Mouse (Mus musculus): ENCODE measurements around the gene B9d2. TPM values are rescaled to one million over a fixed set of nuclear protein-coding genes. Genes with fewer than 3 reads are reported as not detected.

B9d2 gene
- polyA plus RNA-seq, 1 experiment from 2014 or later: 26.4 TPM

- H3K4me2 ChIP-seq: peak overlapping the region; percentile 88
- H3K27me3 ChIP-seq: peaks cover 55% of the 10 kb centered on the region
- H3K9ac ChIP-seq: peak overlapping the region; percentile 80
- peak overlapping the region; percentile 65 for H3K4me3 ChIP-seq
- no peak for ATAC-seq (ENCODE audit: insufficient number of reproducible peaks, insufficient read depth, low FRiP score, low TSS enrichment, low read depth)
- no peaks in the 10 kb centered on the region for H3K9me3 ChIP-seq
- H3K27ac ChIP-seq: no peak overlapping the region
- peaks cover 14% of the 10 kb centered on the region for H3K36me3 ChIP-seq
- WGBS: under 1% methylated on average over 50 of the region's 52 CpGs
- peaks cover 39% of the 10 kb centered on the region for H3K4me1 ChIP-seq
These were observed 8.4 kb downstream of the B9d2 start for GRCm38 (mm10) chr7:25688810-25689586.

GRCm38 (mm10) chr7:25689603-25690021, 9.0 kb downstream of the B9d2 start:
- H3K36me3 ChIP-seq: peaks cover 17% of the 10 kb centered on the region
- peak overlapping the region; percentile 65 for H3K4me3 ChIP-seq
- no peak overlapping the region for H3K27ac ChIP-seq
- H3K4me1 ChIP-seq: peaks cover 37% of the 10 kb centered on the region
- no peak for ATAC-seq (ENCODE audit: insufficient number of reproducible peaks, insufficient read depth, low FRiP score, low TSS enrichment, low read depth)
- H3K9me3 ChIP-seq: no peaks in the 10 kb centered on the region
- H3K27me3 ChIP-seq: peaks cover 55% of the 10 kb centered on the region
- H3K4me2 ChIP-seq: peak overlapping the region; percentile 88
- 0 out of 2 replicates have a peak overlapping the region, but pooled peaks have one; percentile 80 for H3K9ac ChIP-seq
- WGBS: 11% methylated on average over 12 of the region's 12 CpGs

DNA sequence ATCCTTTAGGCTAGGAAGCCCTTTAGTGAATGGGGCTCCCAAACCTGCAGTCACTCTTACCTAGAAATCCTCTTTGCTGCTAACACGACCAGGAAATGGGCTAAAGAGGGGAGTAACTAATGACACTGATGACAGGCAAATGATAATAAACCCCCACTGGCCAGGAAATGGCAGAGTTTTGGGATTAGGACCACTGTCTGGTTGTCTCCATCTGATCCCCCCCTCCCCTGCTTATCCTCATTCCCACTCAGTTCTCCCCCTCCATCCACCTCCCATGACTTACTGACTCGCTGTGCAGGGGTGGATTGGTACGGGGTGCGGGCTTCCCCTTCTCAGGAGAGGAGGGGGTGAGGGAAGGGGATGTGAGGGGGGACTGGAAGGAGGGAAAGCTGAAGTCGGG, 9.5 kb downstream of the B9d2 start:
- peak overlapping the region; percentile 88 for H3K4me2 ChIP-seq
- peaks cover 17% of the 10 kb centered on the region for H3K36me3 ChIP-seq
- 44% methylated on average over 5 of the region's 5 CpGs for WGBS
- H3K9me3 ChIP-seq: no peaks in the 10 kb centered on the region
- ATAC-seq (ENCODE audit: insufficient number of reproducible peaks, insufficient read depth, low FRiP score, low TSS enrichment, low read depth): no peak
- H3K27me3 ChIP-seq: peaks cover 55% of the 10 kb centered on the region
- peak overlapping the region; percentile 65 for H3K4me3 ChIP-seq
- H3K9ac ChIP-seq: no peak overlapping the region
- H3K4me1 ChIP-seq: peaks cover 37% of the 10 kb centered on the region
- no peak overlapping the region for H3K27ac ChIP-seq

DNA sequence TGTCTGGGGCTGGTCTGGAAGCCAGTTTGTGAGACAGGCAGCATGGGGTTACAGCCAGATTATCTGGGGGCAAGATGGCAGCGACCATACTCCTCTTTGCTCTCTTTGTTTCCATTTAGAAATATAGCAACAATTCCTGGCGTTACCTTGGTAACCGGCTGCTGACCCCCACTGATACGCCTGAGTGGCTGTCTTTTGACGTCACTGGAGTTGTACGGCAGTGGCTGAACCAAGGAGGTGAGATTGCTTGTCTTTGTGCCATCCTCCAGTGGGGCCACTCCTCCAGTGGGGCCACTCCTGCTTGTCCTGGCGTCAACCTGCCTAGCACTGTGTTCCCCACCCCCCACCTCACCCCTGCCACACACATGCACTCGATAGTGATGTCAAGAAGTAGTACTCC, 13.5 kb downstream of the B9d2 start:
- H3K4me2 ChIP-seq: no peak overlapping the region
- 68% methylated on average over 8 of the region's 8 CpGs for WGBS
- no peak overlapping the region for H3K4me3 ChIP-seq
- ATAC-seq (ENCODE audit: insufficient number of reproducible peaks, insufficient read depth, low FRiP score, low TSS enrichment, low read depth): no peak
- H3K36me3 ChIP-seq: peaks cover 25% of the 10 kb centered on the region; the same call in 1 of the 2 replicates
- H3K4me1 ChIP-seq: peaks cover 4% of the 10 kb centered on the region; the same call in 1 of the 2 replicates
- H3K27ac ChIP-seq: no peak overlapping the region
- no peaks in the 10 kb centered on the region for H3K9me3 ChIP-seq
- peaks cover 22% of the 10 kb centered on the region for H3K27me3 ChIP-seq
- no peak overlapping the region for H3K9ac ChIP-seq

- peaks cover 11% of the 10 kb centered on the region for H3K27me3 ChIP-seq
- no peak overlapping the region for H3K4me2 ChIP-seq
- no peak overlapping the region for H3K4me3 ChIP-seq
- no peak overlapping the region for H3K27ac ChIP-seq
- WGBS: 60% methylated on average over 13 of the region's 13 CpGs
- H3K36me3 ChIP-seq: peaks cover 18% of the 10 kb centered on the region
- peaks cover 8% of the 10 kb centered on the region; the same call in 1 of the 2 replicates for H3K4me1 ChIP-seq
- H3K9ac ChIP-seq: no peak overlapping the region
- no peak for ATAC-seq (ENCODE audit: insufficient number of reproducible peaks, insufficient read depth, low FRiP score, low TSS enrichment, low read depth)
- H3K9me3 ChIP-seq: peaks cover 5% of the 10 kb centered on the region; the same call in 1 of the 2 replicates
These were observed 19.3 kb downstream of the B9d2 start for GRCm38 (mm10) chr7:25699851-25700250.

GRCm38 (mm10) chr7:25700732-25701131, 20.2 kb downstream of the B9d2 start:
- WGBS: 72% methylated on average over 12 of the region's 12 CpGs
- Histone ChIP-seq H3K9me3 (peaks cover 5% of the 10 kb centered on the region; the same call in 1 of the 2 replicates), H3K36me3 (peaks cover 18% of the 10 kb centered on the region), H3K4me2 (no peak overlapping the region), H3K27ac (no peak overlapping the region), H3K4me1 (peaks cover 11% of the 10 kb centered on the region; the same call in 1 of the 2 replicates), H3K27me3 (peaks cover 11% of the 10 kb centered on the region), H3K4me3 (no peak overlapping the region), H3K9ac (no peak overlapping the region)
- no peak for ATAC-seq (ENCODE audit: insufficient number of reproducible peaks, insufficient read depth, low FRiP score, low TSS enrichment, low read depth)

DNA sequence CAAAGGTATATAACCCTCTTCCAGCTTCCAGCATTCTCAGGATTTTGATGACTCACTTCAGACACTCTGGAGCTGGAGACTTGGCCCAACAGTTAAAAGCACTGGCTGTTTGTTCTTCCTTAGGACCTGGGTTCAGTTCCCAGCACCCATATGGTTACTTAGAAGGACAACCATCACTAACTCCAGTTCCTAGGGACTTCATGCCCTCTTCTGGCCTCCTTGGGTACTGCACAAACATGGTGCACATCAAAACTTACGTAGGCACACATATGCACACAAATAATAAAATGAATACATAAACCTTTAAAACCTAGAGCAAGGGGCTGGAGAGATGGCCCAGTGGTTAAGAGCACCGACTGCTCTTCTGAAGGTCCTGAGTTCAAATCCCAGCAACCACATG, 21.8 kb downstream of the B9d2 start:
- Histone ChIP-seq H3K27ac (no peak overlapping the region), H3K36me3 (peaks cover 14% of the 10 kb centered on the region), H3K27me3 (peaks cover 11% of the 10 kb centered on the region), H3K9me3 (peaks cover 5% of the 10 kb centered on the region; the same call in 1 of the 2 replicates), H3K9ac (no peak overlapping the region), H3K4me1 (peaks cover 11% of the 10 kb centered on the region; the same call in 1 of the 2 replicates), H3K4me3 (no peak overlapping the region), H3K4me2 (no peak overlapping the region)
- ATAC-seq (ENCODE audit: insufficient number of reproducible peaks, insufficient read depth, low FRiP score, low TSS enrichment, low read depth): no peak
- 96% methylated on average over 2 of the region's 2 CpGs for WGBS

DNA sequence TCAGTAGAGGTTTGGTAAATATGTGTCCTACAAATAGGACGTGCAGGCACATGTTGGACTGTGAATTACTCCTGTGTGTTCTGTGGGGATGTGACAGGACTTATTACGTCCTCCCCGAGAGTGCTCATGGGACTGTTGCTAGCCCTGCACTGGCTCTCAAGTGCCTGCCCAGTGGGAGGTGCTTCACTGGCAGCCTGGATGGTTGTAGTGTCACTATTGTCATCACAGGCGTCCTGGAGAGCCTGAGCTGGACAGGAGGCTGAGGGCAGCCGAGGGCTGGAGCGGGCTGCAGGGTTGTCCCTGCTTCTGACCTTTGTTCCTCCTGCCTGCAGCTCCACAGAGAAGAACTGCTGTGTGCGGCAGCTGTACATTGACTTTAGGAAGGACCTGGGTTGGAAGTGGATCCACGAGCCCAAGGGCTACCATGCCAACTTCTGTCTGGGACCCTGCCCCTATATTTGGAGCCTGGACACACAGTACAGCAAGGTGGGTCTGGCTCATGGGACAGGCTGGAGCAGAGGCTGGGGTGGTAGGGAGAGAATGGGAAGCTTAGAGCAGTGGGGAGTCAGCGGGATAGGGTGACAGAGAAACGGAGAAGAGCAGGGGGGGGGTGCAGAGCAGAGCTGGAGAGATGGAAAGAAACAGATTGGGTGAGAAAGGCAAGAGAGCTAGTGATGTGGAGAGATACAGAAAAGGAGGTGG, 23.4 kb downstream of the B9d2 start:
- H3K4me3 ChIP-seq: no peak overlapping the region
- no peak for ATAC-seq (ENCODE audit: insufficient number of reproducible peaks, insufficient read depth, low FRiP score, low TSS enrichment, low read depth)

GRCm38 (mm10) chr7:25704716-25705364, 24.3 kb downstream of the B9d2 start:
- peaks cover 7% of the 10 kb centered on the region for H3K36me3 ChIP-seq
- H3K27ac ChIP-seq: no peak overlapping the region
- no peak for ATAC-seq (ENCODE audit: insufficient number of reproducible peaks, insufficient read depth, low FRiP score, low TSS enrichment, low read depth)
- peak overlapping the region; percentile 7 for H3K4me3 ChIP-seq
- peak overlapping the region; percentile 50 for H3K4me2 ChIP-seq
- WGBS: 5% methylated on average over 32 of the region's 37 CpGs
- H3K4me1 ChIP-seq: peaks cover 26% of the 10 kb centered on the region
- H3K27me3 ChIP-seq: peaks cover 11% of the 10 kb centered on the region
- peaks cover 5% of the 10 kb centered on the region; the same call in 1 of the 2 replicates for H3K9me3 ChIP-seq
- peak overlapping the region; percentile 21; the same call in 1 of the 2 replicates for H3K9ac ChIP-seq

More for the DNA sequence above, 23.4 kb downstream of the B9d2 start:
- Histone ChIP-seq H3K27ac (no peak overlapping the region), H3K4me1 (peaks cover 23% of the 10 kb centered on the region), H3K27me3 (peaks cover 11% of the 10 kb centered on the region), H3K9ac (no peak overlapping the region), H3K9me3 (peaks cover 5% of the 10 kb centered on the region; the same call in 1 of the 2 replicates), H3K36me3 (peaks cover 7% of the 10 kb centered on the region), H3K4me2 (no peak overlapping the region)
- 28% methylated on average over 10 of the region's 10 CpGs for WGBS

GRCm38 (mm10) chr7:25705801-25706251, 25.2 kb downstream of the B9d2 start:
- Histone ChIP-seq H3K9ac (no peak overlapping the region), H3K4me1 (peaks cover 36% of the 10 kb centered on the region), H3K36me3 (peaks cover 7% of the 10 kb centered on the region), H3K4me3 (no peak overlapping the region), H3K4me2 (no peak overlapping the region), H3K27ac (no peak overlapping the region), H3K27me3 (peaks cover 11% of the 10 kb centered on the region), H3K9me3 (peaks cover 5% of the 10 kb centered on the region; the same call in 1 of the 2 replicates)
- no peak for ATAC-seq (ENCODE audit: insufficient number of reproducible peaks, insufficient read depth, low FRiP score, low TSS enrichment, low read depth)
- 54% methylated on average over 6 of the region's 6 CpGs for WGBS

DNA sequence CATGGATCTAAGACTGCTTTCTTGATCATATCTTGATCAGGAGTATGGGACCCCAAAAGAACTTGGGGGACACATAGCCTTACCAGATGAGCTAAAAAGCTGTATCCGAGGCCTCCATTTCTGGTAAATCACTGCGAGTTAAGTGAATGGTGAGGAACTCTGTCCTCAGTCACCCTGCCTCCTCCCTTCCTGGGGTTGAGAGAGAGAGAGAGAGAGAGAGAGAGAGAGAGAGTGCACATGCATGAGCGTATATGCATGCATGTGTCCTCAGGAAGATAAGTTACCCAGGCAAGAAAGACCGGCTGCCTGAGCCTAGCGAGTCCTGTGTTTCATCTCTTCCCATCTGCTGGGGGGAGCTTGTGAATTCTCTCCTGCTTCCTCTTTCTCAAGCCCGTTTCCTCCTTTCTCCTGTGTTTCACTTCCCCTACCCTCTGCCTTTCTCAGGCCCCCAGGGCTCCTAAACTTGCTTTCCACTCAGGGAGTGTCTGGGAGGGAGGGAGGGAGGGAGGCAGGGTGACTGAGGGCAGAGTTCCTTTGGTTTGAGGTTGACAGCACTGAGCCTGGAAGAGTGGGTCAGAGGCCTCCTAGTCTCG, 26.1 kb downstream of the B9d2 start:
- peak overlapping the region; percentile 80; the same call in 1 of the 2 replicates for H3K27ac ChIP-seq
- H3K4me2 ChIP-seq: no peak overlapping the region
- ATAC-seq (ENCODE audit: insufficient number of reproducible peaks, insufficient read depth, low FRiP score, low TSS enrichment, low read depth): no peak
- no peak overlapping the region for H3K4me3 ChIP-seq
- H3K27me3 ChIP-seq: peaks cover 11% of the 10 kb centered on the region
- H3K9me3 ChIP-seq: peaks cover 5% of the 10 kb centered on the region; the same call in 1 of the 2 replicates
- no peak overlapping the region for H3K9ac ChIP-seq
- peaks cover 7% of the 10 kb centered on the region for H3K36me3 ChIP-seq
- peaks cover 44% of the 10 kb centered on the region for H3K4me1 ChIP-seq
- 58% methylated on average over 7 of the region's 7 CpGs for WGBS

All from embryonic facial prominence, embryonic 13.5 days (tissue).